Mouse (Mus musculus): Measurements from ENCODE around the gene Farp1. TPM values are rescaled to one million over a fixed set of nuclear protein-coding genes. Genes with fewer than 3 reads are reported as not detected.

Gene Farp1
- polyA plus RNA-seq, 1 experiment, result 28.8 TPM

GRCm38 (mm10) chr14:121152771-121153170 lies 117.8 kb downstream of the Farp1 start:
- Histone ChIP-seq H3K27me3 (replicated peaks; ENCODE audit: control insufficient read depth, insufficient read depth, low read length) (no peaks in the 10 kb centered on the region), H3K36me3 (ENCODE audit: control insufficient read depth, insufficient read depth, low read length) (no peaks in the 10 kb centered on the region), H3K27ac (ENCODE audit: insufficient read depth, low read depth, low read length) (peak overlapping the region; percentile 49), H3K4me3 (ENCODE audit: insufficient read depth, low read depth, low read length) (no peak overlapping the region), H3K4me1 (ENCODE audit: control insufficient read depth, insufficient read depth, low read length) (peaks cover 28% of the 10 kb centered on the region; the same call in 1 of the 2 replicates)
- peak; percentile 87 for DNase-seq
- TF ChIP-seq POLR2A (IDR thresholded peaks at IDR 0.05; ENCODE audit: low read depth, low read length), result no peak
- no peak for TF ChIP-seq CTCF (conservative IDR thresholded peaks at IDR 0.05; ENCODE audit: insufficient read depth, insufficient read length, low read depth, low read length)
- WGBS, result 38% methylated on average over 6 of the region's 6 CpGs

GRCm38 (mm10) chr14:121153260-121153659 lies 118.3 kb downstream of the Farp1 start:
- peak overlapping the region; percentile 49 for H3K27ac ChIP-seq (ENCODE audit: insufficient read depth, low read depth, low read length)
- H3K36me3 ChIP-seq (ENCODE audit: control insufficient read depth, insufficient read depth, low read length), result no peaks in the 10 kb centered on the region
- H3K4me3 ChIP-seq (ENCODE audit: insufficient read depth, low read depth, low read length), result no peak overlapping the region
- no peaks in the 10 kb centered on the region for H3K27me3 ChIP-seq (replicated peaks; ENCODE audit: control insufficient read depth, insufficient read depth, low read length)
- H3K4me1 ChIP-seq (ENCODE audit: control insufficient read depth, insufficient read depth, low read length), result peaks cover 25% of the 10 kb centered on the region; the same call in 1 of the 2 replicates
- WGBS, result 46% methylated on average over 7 of the region's 7 CpGs
- TF ChIP-seq CTCF (conservative IDR thresholded peaks at IDR 0.05; ENCODE audit: insufficient read depth, insufficient read length, low read depth, low read length), result no peak
- TF ChIP-seq POLR2A (IDR thresholded peaks at IDR 0.05; ENCODE audit: low read depth, low read length), result no peak
- DNase-seq, result peak; percentile 46

- TF ChIP-seq POLR2A (IDR thresholded peaks at IDR 0.05; ENCODE audit: low read depth, low read length), result no peak
- TF ChIP-seq CTCF (conservative IDR thresholded peaks at IDR 0.05; ENCODE audit: insufficient read depth, insufficient read length, low read depth, low read length), result no peak
Observed at GRCm38 (mm10) chr14:121155173-121155572, 120.2 kb downstream of the Farp1 start.

GRCm38 (mm10) chr14:121158616-121159015 lies 123.6 kb downstream of the Farp1 start:
- no peaks in the 10 kb centered on the region for H3K36me3 ChIP-seq (ENCODE audit: control insufficient read depth, insufficient read depth, low read length)
- H3K27ac ChIP-seq (ENCODE audit: insufficient read depth, low read depth, low read length), result peak overlapping the region; percentile 74
- H3K4me1 ChIP-seq (ENCODE audit: control insufficient read depth, insufficient read depth, low read length), result peaks cover 15% of the 10 kb centered on the region
- H3K4me3 ChIP-seq (ENCODE audit: insufficient read depth, low read depth, low read length), result no peak overlapping the region
- TF ChIP-seq CTCF (conservative IDR thresholded peaks at IDR 0.05; ENCODE audit: insufficient read depth, insufficient read length, low read depth, low read length), result no peak
- TF ChIP-seq POLR2A (IDR thresholded peaks at IDR 0.05; ENCODE audit: low read depth, low read length), result no peak
- no peaks in the 10 kb centered on the region for H3K27me3 ChIP-seq (replicated peaks; ENCODE audit: control insufficient read depth, insufficient read depth, low read length)
- WGBS, result 33% methylated on average over 2 of the region's 2 CpGs
- peak; percentile 79 for DNase-seq

More at GRCm38 (mm10) chr14:121155173-121155572, 120.2 kb downstream of the Farp1 start:
- WGBS, result 67% methylated on average over 4 of the region's 4 CpGs
- Histone ChIP-seq H3K27me3 (replicated peaks; ENCODE audit: control insufficient read depth, insufficient read depth, low read length) (no peaks in the 10 kb centered on the region), H3K4me1 (ENCODE audit: control insufficient read depth, insufficient read depth, low read length) (peaks cover 30% of the 10 kb centered on the region), H3K4me3 (ENCODE audit: insufficient read depth, low read depth, low read length) (no peak overlapping the region), H3K27ac (ENCODE audit: insufficient read depth, low read depth, low read length) (no peak overlapping the region), H3K36me3 (ENCODE audit: control insufficient read depth, insufficient read depth, low read length) (no peaks in the 10 kb centered on the region)
- no peak for DNase-seq

GRCm38 (mm10) chr14:121162822-121163221 lies 127.8 kb downstream of the Farp1 start:
- TF ChIP-seq CTCF (conservative IDR thresholded peaks at IDR 0.05; ENCODE audit: insufficient read depth, insufficient read length, low read depth, low read length) (no peak), POLR2A (IDR thresholded peaks at IDR 0.05; ENCODE audit: low read depth, low read length) (no peak)
- no peaks in the 10 kb centered on the region for H3K36me3 ChIP-seq (ENCODE audit: control insufficient read depth, insufficient read depth, low read length)
- no peak overlapping the region for H3K27ac ChIP-seq (ENCODE audit: insufficient read depth, low read depth, low read length)
- WGBS, result 93% methylated on average over 2 of the region's 2 CpGs
- DNase-seq, result no peak
- H3K27me3 ChIP-seq (replicated peaks; ENCODE audit: control insufficient read depth, insufficient read depth, low read length), result no peaks in the 10 kb centered on the region
- H3K4me3 ChIP-seq (ENCODE audit: insufficient read depth, low read depth, low read length), result no peak overlapping the region
- H3K4me1 ChIP-seq (ENCODE audit: control insufficient read depth, insufficient read depth, low read length), result peaks cover 13% of the 10 kb centered on the region

- H3K27me3 ChIP-seq (replicated peaks; ENCODE audit: control insufficient read depth, insufficient read depth, low read length), result no peaks in the 10 kb centered on the region
- H3K27ac ChIP-seq (ENCODE audit: insufficient read depth, low read depth, low read length), result no peak overlapping the region
- H3K36me3 ChIP-seq (ENCODE audit: control insufficient read depth, insufficient read depth, low read length), result no peaks in the 10 kb centered on the region
- peaks cover 3% of the 10 kb centered on the region for H3K4me1 ChIP-seq (ENCODE audit: control insufficient read depth, insufficient read depth, low read length)
- no peak overlapping the region for H3K4me3 ChIP-seq (ENCODE audit: insufficient read depth, low read depth, low read length)
- DNase-seq, result peak; percentile 24
- 69% methylated on average over 1 of the region's 1 CpGs for WGBS
- TF ChIP-seq POLR2A (IDR thresholded peaks at IDR 0.05; ENCODE audit: low read depth, low read length), result no peak
- TF ChIP-seq CTCF (conservative IDR thresholded peaks at IDR 0.05; ENCODE audit: insufficient read depth, insufficient read length, low read depth, low read length), result no peak
Observed at GRCm38 (mm10) chr14:121164866-121165265, 129.9 kb downstream of the Farp1 start.

GRCm38 (mm10) chr14:121165408-121166037 lies 130.5 kb downstream of the Farp1 start:
- WGBS, result 79% methylated on average over 6 of the region's 6 CpGs
- H3K36me3 ChIP-seq (ENCODE audit: control insufficient read depth, insufficient read depth, low read length), result no peaks in the 10 kb centered on the region
- no peak overlapping the region for H3K4me3 ChIP-seq (ENCODE audit: insufficient read depth, low read depth, low read length)
- DNase-seq, result no peak
- peaks cover 8% of the 10 kb centered on the region for H3K4me1 ChIP-seq (ENCODE audit: control insufficient read depth, insufficient read depth, low read length)
- TF ChIP-seq POLR2A (IDR thresholded peaks at IDR 0.05; ENCODE audit: low read depth, low read length) (no peak), CTCF (conservative IDR thresholded peaks at IDR 0.05; ENCODE audit: insufficient read depth, insufficient read length, low read depth, low read length) (no peak)
- no peak overlapping the region for H3K27ac ChIP-seq (ENCODE audit: insufficient read depth, low read depth, low read length)
- H3K27me3 ChIP-seq (replicated peaks; ENCODE audit: control insufficient read depth, insufficient read depth, low read length), result no peaks in the 10 kb centered on the region
